Mouse (Mus musculus) bone marrow macrophage, adult 2 months (primary cell): ENCODE measurements around the gene Cntd1.

ENCODE experiments used
- CTCF ChIP-seq: IDR thresholded peaks from 2 replicates; pipeline ENCODE4 v1.5.1; 2012; ENCODE audit warnings: low read depth, mild to moderate bottlenecking, low read length, moderate library complexity
- POLR2A ChIP-seq: IDR thresholded peaks from 2 replicates; pipeline ENCODE4 v1.6.1; 2012; ENCODE audit warnings: mild to moderate bottlenecking, low read depth, low read length, borderline replicate concordance

DNA sequence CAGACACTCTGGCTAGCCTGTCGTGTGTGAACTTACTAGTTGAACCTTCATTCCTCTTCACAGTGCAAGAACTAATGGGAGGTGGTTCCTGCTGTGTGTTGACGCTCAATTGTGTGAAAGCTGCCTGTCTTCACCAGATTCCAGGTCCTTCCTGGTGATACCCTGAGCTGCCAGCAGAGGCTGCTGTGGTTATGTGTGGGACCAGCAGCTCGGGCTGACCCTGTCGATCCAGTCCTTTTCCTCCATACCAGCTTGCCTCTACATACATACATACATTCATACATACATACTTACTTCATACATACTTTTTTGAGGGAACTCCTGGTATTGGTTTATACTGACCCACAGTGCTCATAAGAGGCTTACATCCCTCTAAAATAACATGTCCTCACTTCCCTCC is 44.8 kb downstream of the Cntd1 start:
- peak; percentile 69; the same call in 1 of the 2 replicates for TF ChIP-seq CTCF
- TF ChIP-seq POLR2A: no peak
